24 mouse cellular contexts compared by ENCODE assay signal in the genomic region with DNA sequence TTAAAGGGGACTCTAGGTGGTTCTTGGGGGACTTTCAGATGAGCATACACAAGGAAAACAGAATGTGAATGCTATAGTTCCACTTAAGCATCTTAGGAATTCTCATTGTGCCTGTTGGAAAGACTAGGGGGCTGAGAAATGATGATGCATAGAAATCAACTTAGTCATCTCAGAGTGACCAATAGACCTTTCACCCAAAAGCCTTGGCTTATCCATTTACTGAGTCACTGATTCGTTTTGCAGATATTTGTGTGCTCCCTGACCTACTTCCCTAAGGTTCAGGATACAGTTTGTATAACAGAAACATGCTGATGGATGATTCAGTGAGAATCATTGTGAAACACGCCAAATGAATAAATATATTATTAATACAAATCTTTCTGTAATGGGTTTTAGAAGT. TPM values are rescaled to one million over a fixed set of nuclear protein-coding genes. Genes with fewer than 3 reads are reported as not detected.
"Had no signal": no experiment of that assay in that cellular context is flagged by ENCODE, and none has a peak within 500 bp of the region (broad histone marks: within the 10 kb centered on the region; RNA-seq: fewer than 3 reads in every experiment).

No protein-coding gene starts in this region.

- H3K9me3 ChIP-seq: stomach, embryonic 15.5 days had no signal

- H3K4me1 ChIP-seq: midbrain, embryonic 10.5 days; midbrain, embryonic 12.5 days; neural tube, embryonic 12.5 days; stomach, embryonic 15.5 days had no signal

- H3K36me3 ChIP-seq: midbrain, embryonic 10.5 days; midbrain, embryonic 12.5 days; neural tube, embryonic 12.5 days; stomach, embryonic 15.5 days had no signal

- ATAC-seq: midbrain, embryonic 16.5 days had no signal

- DNase-seq: lung, adult 18-20 months; lung, embryonic 14.5 days; lung, postnatal 10 days; lung, postnatal 4 days; midbrain, embryonic 14.5 days; right cerebral cortex, postnatal 14 days; thymus, adult 2 months; thymus, postnatal 25 days; thymus, postnatal 4 days had no signal

- H3K4me2 ChIP-seq: lung, embryonic 14.5 days; midbrain, embryonic 12.5 days; neural tube, embryonic 12.5 days; stomach, embryonic 15.5 days had no signal

- H3K27me3 ChIP-seq: midbrain, embryonic 12.5 days; neural tube, embryonic 12.5 days; stomach, embryonic 15.5 days had no signal

- H3K9ac ChIP-seq: lung, embryonic 14.5 days; midbrain, embryonic 12.5 days; neural tube, embryonic 12.5 days; stomach, embryonic 15.5 days had no signal

- H3K4me3 ChIP-seq: midbrain, embryonic 10.5 days; midbrain, embryonic 12.5 days; myocyte; neural tube, embryonic 12.5 days; stomach, embryonic 15.5 days had no signal

- H3K27ac ChIP-seq: midbrain, embryonic 10.5 days; midbrain, embryonic 12.5 days; neural tube, embryonic 12.5 days; stomach, embryonic 15.5 days; stomach, postnatal 0 days had no signal

RNA-seq across cellular contexts. Expression of gene Gm7257, which starts 28.7 kb away (rescaled TPM):
- total RNA-seq: megakaryocyte, adult 5-6 weeks; megakaryocyte-erythroid progenitor cell, adult 5-6 weeks; neutrophil, adult 5-6 weeks had no signal
- polyA plus RNA-seq: lung, embryonic 14.5 days; lung, embryonic 16.5 days; midbrain, embryonic 10.5 days; midbrain, embryonic 12.5 days; midbrain, embryonic 14.5 days; midbrain, embryonic 16.5 days; myocyte; neural tube, embryonic 12.5 days; neural tube, embryonic 14.5 days; spleen, adult 2 months; stomach, embryonic 15.5 days; stomach, postnatal 0 days; testis, adult 2 months; thymus, adult 2 months; urinary bladder, adult 2 months had no signal
